1 mouse cellular context compared by ENCODE assay signal in genomic region chr16:38451421-38452205, GRCm38 (mm10).
TF ChIP-seq lines count a peak whose summit lies in the region.

No protein-coding gene starts in this region.

TF ChIP-seq in CH12.LX, 34 proteins besides CTCF, POLR2A, EP300 and RAD21 (continued from another document):
- TF ChIP-seq SIN3A (IDR thresholded peaks at IDR 0.05; ENCODE audit: low read length) (peak; percentile 60), ETS1 (conservative IDR thresholded peaks at IDR 0.05; ENCODE audit: low read depth, low read length) (peak; percentile 16; the same call in 1 of the 2 replicates), MAX (IDR thresholded peaks at IDR 0.05; ENCODE audit: low read length) (peak; percentile 69), UBTF (IDR thresholded peaks at IDR 0.05; ENCODE audit: low read depth, low read length) (no peak), NELFE (IDR thresholded peaks at IDR 0.05; ENCODE audit: low read depth, low read length) (no peak), NRF1 (IDR thresholded peaks at IDR 0.05; ENCODE audit: low read depth, low read length) (0 out of 2 replicates have a peak, but pooled peaks have one; percentile 22), IRF4 (IDR thresholded peaks at IDR 0.05; ENCODE audit: low read depth, low read length) (peak; percentile 44; the same call in 1 of the 2 replicates), ELF1 (IDR thresholded peaks at IDR 0.05; ENCODE audit: low read depth, low read length) (no peak; the same call in 1 of the 2 replicates)
